ENCODE assay signal across 8 mouse cellular contexts in genomic region chr19:5806051-5806808, GRCm38 (mm10). TPM values are rescaled to one million over a fixed set of nuclear protein-coding genes. Genes with fewer than 3 reads are reported as not detected.
DNase-seq lines count a peak whose midpoint lies in the region; ATAC-seq lines count a peak whose summit lies in the region.

No protein-coding gene starts in this region.

- H3K9me3 ChIP-seq in embryonic facial prominence, embryonic 11.5 days (replicated peaks; ENCODE audit: control insufficient read depth, low read length): no peaks in the 10 kb centered on the region
- no peaks in the 10 kb centered on the region for H3K9me3 ChIP-seq in heart, embryonic 16.5 days (replicated peaks; ENCODE audit: control insufficient read depth, low read length)

- no peak for ATAC-seq in embryonic facial prominence, embryonic 11.5 days (replicated peaks; ENCODE audit: insufficient number of reproducible peaks, low FRiP score, low TSS enrichment, low read depth)
- ATAC-seq in heart, embryonic 16.5 days (replicated peaks; ENCODE audit: extremely low read depth, insufficient read depth, low FRiP score): no peak

- 10% methylated on average over 8 of the region's 8 CpGs for WGBS in embryonic facial prominence, embryonic 11.5 days
- WGBS in heart, embryonic 16.5 days: 6% methylated on average over 8 of the region's 8 CpGs
- 14% methylated on average over 8 of the region's 8 CpGs for WGBS in macrophage (ENCODE audit: missing documents)

- H3K27me3 ChIP-seq in embryonic facial prominence, embryonic 11.5 days (ENCODE audit: control insufficient read depth, insufficient read depth, low read length): no peaks in the 10 kb centered on the region
- no peaks in the 10 kb centered on the region for H3K27me3 ChIP-seq in heart, embryonic 16.5 days (ENCODE audit: control insufficient read depth, insufficient read depth, low read length)

- H3K36me3 ChIP-seq in embryonic facial prominence, embryonic 11.5 days (replicated peaks; ENCODE audit: control insufficient read depth, insufficient read depth, low read depth, low read length): no peaks in the 10 kb centered on the region
- no peaks in the 10 kb centered on the region for H3K36me3 ChIP-seq in heart, embryonic 16.5 days (ENCODE audit: control insufficient read depth, insufficient read depth)
- H3K36me3 ChIP-seq in macrophage (ENCODE audit: inconsistent target): no peaks in the 10 kb centered on the region

- peak overlapping the region; percentile 31; the same call in 1 of the 2 replicates for H3K27ac ChIP-seq in embryonic facial prominence, embryonic 11.5 days (replicated peaks; ENCODE audit: low read depth, low read length)
- H3K27ac ChIP-seq in heart, embryonic 16.5 days (ENCODE audit: low read length): peak overlapping the region; percentile 100
- H3K27ac ChIP-seq in macrophage: peak overlapping the region; percentile 97

- peak overlapping the region; percentile 47 for H3K9ac ChIP-seq in embryonic facial prominence, embryonic 11.5 days (replicated peaks; ENCODE audit: low read length)
- H3K9ac ChIP-seq in heart, embryonic 16.5 days (ENCODE audit: low read length): peak overlapping the region; percentile 59

- peaks cover 13% of the 10 kb centered on the region for H3K4me1 ChIP-seq in embryonic facial prominence, embryonic 11.5 days (ENCODE audit: control insufficient read depth, insufficient read depth, low read length)
- H3K4me1 ChIP-seq in heart, embryonic 16.5 days (ENCODE audit: control insufficient read depth, insufficient read depth, low read length): peaks cover 58% of the 10 kb centered on the region

- H3K4me3 ChIP-seq in embryonic facial prominence, embryonic 11.5 days (ENCODE audit: low read depth, low read length): no peak overlapping the region
- no peak overlapping the region for H3K4me3 ChIP-seq in heart, embryonic 16.5 days (ENCODE audit: low read length)
- H3K4me3 ChIP-seq in macrophage (ENCODE audit: inconsistent target): no peak overlapping the region

- peak; percentile 79 for DNase-seq in adrenal gland, postnatal 14 days
- no peak for DNase-seq in adrenal gland, postnatal 4 days (ENCODE audit: low spot score in 2 of 2)
- DNase-seq in embryonic facial prominence, embryonic 11.5 days (ENCODE audit: low spot score): no peak
- peak; percentile 75 to 79 for DNase-seq in kidney, postnatal 25 days
- no peak for DNase-seq in left cerebral cortex, adult 11 months (ENCODE audit: low spot score)
- no peak for DNase-seq in layer of hippocampus, postnatal 36 days

- peaks cover 23% of the 10 kb centered on the region for H3K79me2 ChIP-seq in macrophage (ENCODE audit: inconsistent target)

- H3K4me2 ChIP-seq in embryonic facial prominence, embryonic 11.5 days (ENCODE audit: low read depth, low read length): no peak overlapping the region
- H3K4me2 ChIP-seq in heart, embryonic 16.5 days (ENCODE audit: low read depth, low read length): peak overlapping the region; percentile 33

RNA-seq across cellular contexts. Expression of gene Scyl1, which starts 35.0 kb away (rescaled TPM):
- 87.4 and 92.1 TPM in 2 replicates for total RNA-seq in adrenal gland, postnatal 14 days (2021)
- 100 to 1,000 TPM; 105 to 110 TPM for total RNA-seq in adrenal gland, postnatal 4 days (2021)
- 53.9 and 55.0 TPM in 2 replicates for polyA plus RNA-seq in embryonic facial prominence, embryonic 11.5 days (2014; fragmentation: Nextera tagmentation; extraction: Ambion mirVana)
- 62.1 and 66.6 TPM in 2 replicates for polyA plus RNA-seq in heart, embryonic 16.5 days (2015; fragmentation: Nextera tagmentation; extraction: Ambion mirVana)
- 100 to 1,000 TPM in 7 of 26 experiments, 10 to 100 TPM in 19; 63.9 to 148 (median 86.2) TPM for total RNA-seq in macrophage (2018; cell fraction: chromatin; rRNA removed)
- 10 to 100 TPM; 31.6 to 62.4 (median 45.0) TPM for total RNA-seq in macrophage (2018; cell fraction: cytosol; rRNA removed)
- 100 to 1,000 TPM in 4 of 26 experiments, 10 to 100 TPM in 22; 42.7 to 104 (median 71.0) TPM for total RNA-seq in macrophage (2018; cell fraction: nucleus; rRNA removed)
- 46.2 to 54.8 TPM (median 52.4 TPM) in 3 replicates for polyA plus RNA-seq in macrophage (2018)
- 10 to 100 TPM; 75.6 to 75.9 TPM for total RNA-seq in layer of hippocampus, postnatal 36 days (2021)

Comparison
In these comparisons a context has a peak if more than half of its experiments do, and no peak if none do; other contexts are left out.
1. DNase-seq: peak in adrenal gland, postnatal 14 days (single experiment) and kidney, postnatal 25 days (2 of 2); none in adrenal gland, postnatal 4 days (0 of 2), embryonic facial prominence, embryonic 11.5 days (single experiment), left cerebral cortex, adult 11 months (single experiment) and layer of hippocampus, postnatal 36 days (0 of 2).
2. H3K27ac ChIP-seq: peak in every context shown above with its lines; median percentile 100 in heart, embryonic 16.5 days; 97 in macrophage; 31 in embryonic facial prominence, embryonic 11.5 days.